Mouse (Mus musculus) G1E-ER4 (cell line): ENCODE data around the gene Spats2. TPM values are rescaled to one million over a fixed set of nuclear protein-coding genes. Genes with fewer than 3 reads are reported as not detected.

Experiments
- GATA1 ChIP-seq: IDR thresholded peaks from one replicate; pipeline ENCODE4 v1.8.0; 2012; ENCODE audit warnings: low read length, inconsistent platforms
- polyA plus RNA-seq: library from polyadenylated mRNA; stranded (reverse); fragments of >175 nt; gene quantifications from 2 replicates; pipeline ENCODE4 v1.2.3, GENCODE M21; 2012

Spats2 gene
- polyA plus RNA-seq, 1 experiment = not detected

- no peak for TF ChIP-seq GATA1
These were observed 99.5 kb downstream of the Spats2 start for GRCm38 (mm10) chr15:99225081-99225810.

GRCm38 (mm10) chr15:99226090-99226489, 100.4 kb downstream of the Spats2 start:
- no peak for TF ChIP-seq GATA1

- no peak for TF ChIP-seq GATA1
These were observed 106.3 kb downstream of the Spats2 start for GRCm38 (mm10) chr15:99231998-99232397.

GRCm38 (mm10) chr15:99233719-99234118, 108.0 kb downstream of the Spats2 start:
- TF ChIP-seq GATA1 = no peak

GRCm38 (mm10) chr15:99234326-99235010, 108.8 kb downstream of the Spats2 start:
- no peak for TF ChIP-seq GATA1

GRCm38 (mm10) chr15:99238006-99238405, 112.3 kb downstream of the Spats2 start:
- no peak for TF ChIP-seq GATA1

- TF ChIP-seq GATA1 = no peak
These were observed 114.4 kb downstream of the Spats2 start for GRCm38 (mm10) chr15:99240129-99240528.

GRCm38 (mm10) chr15:99241249-99241648, 115.5 kb downstream of the Spats2 start:
- TF ChIP-seq GATA1 = no peak

GRCm38 (mm10) chr15:99242045-99242444, 116.3 kb downstream of the Spats2 start:
- TF ChIP-seq GATA1 = no peak

- no peak for TF ChIP-seq GATA1
These were observed 123.3 kb downstream of the Spats2 start for GRCm38 (mm10) chr15:99248972-99249371.

- TF ChIP-seq GATA1 = no peak
These were observed 124.2 kb downstream of the Spats2 start for GRCm38 (mm10) chr15:99249938-99250337.

GRCm38 (mm10) chr15:99251626-99252380, 126.1 kb downstream of the Spats2 start, which contains the start of gene Mcrs1:
Mcrs1 (minus strand) TSS chr15:99251961.
- no peak for TF ChIP-seq GATA1

GRCm38 (mm10) chr15:99252381-99253174, 126.9 kb downstream of the Spats2 start:
- TF ChIP-seq GATA1 = no peak

GRCm38 (mm10) chr15:99253772-99254171, 128.1 kb downstream of the Spats2 start:
- no peak for TF ChIP-seq GATA1

- TF ChIP-seq GATA1 = no peak
These were observed 128.8 kb downstream of the Spats2 start for GRCm38 (mm10) chr15:99254477-99255005.
